Mouse (Mus musculus): ENCODE measurements around the gene Nkrf.

DNA sequence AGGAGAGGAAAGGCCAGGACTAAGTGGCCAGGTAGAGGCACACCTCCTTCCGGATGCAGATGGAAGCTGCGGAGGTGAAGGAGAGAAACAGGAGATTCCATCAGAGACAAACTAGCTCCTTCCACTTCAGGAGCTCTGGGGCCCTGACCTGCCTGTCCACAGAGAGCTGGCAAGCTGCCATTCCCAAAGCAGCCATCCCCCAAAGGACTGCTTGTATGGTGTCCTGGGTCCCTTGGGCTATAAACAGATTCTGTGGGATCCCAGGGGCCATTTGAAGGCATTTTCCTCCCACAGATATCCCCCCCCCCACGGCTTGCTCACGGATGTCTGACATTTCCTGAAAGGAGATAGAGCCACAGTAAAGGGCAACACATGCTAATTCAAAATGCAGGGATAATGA lies 26.1 kb upstream of the Nkrf start:
- TF ChIP-seq POLR2A (IDR thresholded peaks at IDR 0.05; ENCODE audit: low read depth, low read length) (no peak), CTCF (IDR thresholded peaks at IDR 0.05; ENCODE audit: borderline replicate concordance, insufficient read depth, low read length) (no peak)

All from embryonic fibroblast, embryonic 13.5 days (primary cell).